Mouse (Mus musculus) testis, adult 2 months (tissue): ENCODE data around the gene Cygb. TPM values are rescaled to one million over a fixed set of nuclear protein-coding genes. Genes with fewer than 3 reads are reported as not detected.

Source experiments
- H3K27ac ChIP-seq: fragments of 200-500 bp; 2 replicates; pipeline ENCODE4 v1.5.1; 2012; ENCODE audit warnings: low read depth, low read length; ENCODE audit not compliant: control insufficient read depth, insufficient read depth
- H3K27me3 ChIP-seq: fragments of 200-500 bp; 2 replicates; pipeline ENCODE4 v1.6.1; 2012; ENCODE audit warnings: mild to moderate bottlenecking, low read length, moderate library complexity; ENCODE audit not compliant: control insufficient read depth, insufficient read depth
- H3K36me3 ChIP-seq: fragments of 200-500 bp; 2 replicates; pipeline ENCODE4 v1.6.1; 2012; ENCODE audit warnings: mild to moderate bottlenecking, low read length; ENCODE audit not compliant: control insufficient read depth, insufficient read depth
- H3K4me1 ChIP-seq: fragments of 200-500 bp; 2 replicates; pipeline ENCODE4 v1.6.1; 2012; ENCODE audit warnings: low read length; ENCODE audit not compliant: control insufficient read depth, insufficient read depth
- H3K4me3 ChIP-seq: fragments of 200-500 bp; 2 replicates; pipeline ENCODE4 v1.5.1; 2012; ENCODE audit warnings: low read depth, mild to moderate bottlenecking, low read length, moderate library complexity, mixed read lengths; ENCODE audit not compliant: control insufficient read depth
- CTCF ChIP-seq: fragments of 200-500 bp; IDR thresholded peaks from 2 replicates; pipeline ENCODE4 v1.5.1; 2012; ENCODE audit warnings: low read depth, mild to moderate bottlenecking, inconsistent platforms, low read length, moderate library complexity; ENCODE audit not compliant: control insufficient read depth, insufficient read depth, insufficient replicate concordance
- POLR2A ChIP-seq: fragments of 200-500 bp; IDR thresholded peaks from 2 replicates; pipeline ENCODE4 v1.6.1; 2012; ENCODE audit warnings: low read depth, mild to moderate bottlenecking, inconsistent platforms, low read length, moderate library complexity; ENCODE audit not compliant: control insufficient read depth
- polyA plus RNA-seq: library from polyadenylated mRNA; depleted of rRNA; stranded (reverse); fragments of >200 nt; gene quantifications from 2 replicates; pipeline ENCODE4 v1.2.3, GENCODE M21; 2012

Cygb gene
- polyA plus RNA-seq, 1 experiment: 3.7 TPM

DNA sequence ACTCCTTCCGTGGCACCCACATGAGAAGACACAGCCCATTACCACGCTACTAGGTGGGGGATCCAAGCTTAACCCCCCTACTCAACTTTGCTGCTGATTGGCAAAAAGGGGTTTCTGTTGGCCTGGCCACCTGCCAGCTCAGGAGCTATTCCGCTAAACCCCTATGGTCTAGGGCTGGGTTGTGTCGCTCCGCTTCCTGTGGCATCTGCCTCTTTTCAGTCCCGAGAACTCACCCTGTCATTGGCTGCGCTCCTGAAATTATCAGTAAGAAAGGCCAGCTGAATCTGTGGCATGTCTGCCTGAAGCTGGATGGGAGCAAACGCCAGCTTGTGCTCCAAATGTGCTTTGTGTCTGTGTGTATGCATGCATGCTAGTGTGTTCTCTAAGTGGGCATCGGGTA lies 6.1 kb upstream of the Cygb start:
- TF ChIP-seq CTCF (no peak), POLR2A (no peak)
- H3K36me3 ChIP-seq: no peaks in the 10 kb centered on the region
- no peak overlapping the region for H3K4me3 ChIP-seq
- no peaks in the 10 kb centered on the region for H3K27me3 ChIP-seq
- H3K4me1 ChIP-seq: peaks cover 31% of the 10 kb centered on the region
- peak overlapping the region; percentile 15; the same call in 1 of the 2 replicates for H3K27ac ChIP-seq

DNA sequence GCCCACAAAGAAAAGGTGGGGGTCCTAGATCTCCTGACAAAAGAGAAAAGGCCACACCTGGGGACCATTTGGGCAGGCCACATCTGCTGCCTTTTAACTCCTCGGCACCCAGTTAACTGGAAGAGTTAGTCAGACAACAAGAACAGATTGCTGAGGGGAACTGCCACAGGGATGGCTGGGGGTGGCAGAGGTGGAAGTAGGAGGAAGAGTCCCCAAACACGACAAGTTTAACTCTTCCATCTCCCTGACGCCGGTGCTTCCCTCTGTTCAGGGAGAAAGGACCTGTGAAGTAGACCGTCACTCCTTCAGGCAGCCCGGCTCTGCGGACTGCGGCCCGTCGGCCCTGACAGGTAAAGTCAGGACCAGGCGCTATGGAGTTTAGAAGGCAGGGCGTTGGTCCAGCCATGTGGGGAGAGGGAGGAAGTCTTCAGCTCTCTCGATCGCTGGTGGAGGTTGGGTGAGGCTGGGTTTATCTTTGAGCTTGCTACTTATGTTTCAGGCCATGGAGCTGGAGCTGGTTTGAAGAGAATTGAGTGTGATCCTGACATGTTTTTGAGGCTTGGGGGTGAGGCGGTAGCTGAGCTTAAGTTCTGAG lies 5.0 kb upstream of the Cygb start:
- H3K4me3 ChIP-seq: no peak overlapping the region
- no peaks in the 10 kb centered on the region for H3K36me3 ChIP-seq
- H3K27me3 ChIP-seq: no peaks in the 10 kb centered on the region
- no peak overlapping the region; the same call in 1 of the 2 replicates for H3K27ac ChIP-seq
- peaks cover 40% of the 10 kb centered on the region for H3K4me1 ChIP-seq
- no peak for TF ChIP-seq CTCF
- no peak for TF ChIP-seq POLR2A

DNA sequence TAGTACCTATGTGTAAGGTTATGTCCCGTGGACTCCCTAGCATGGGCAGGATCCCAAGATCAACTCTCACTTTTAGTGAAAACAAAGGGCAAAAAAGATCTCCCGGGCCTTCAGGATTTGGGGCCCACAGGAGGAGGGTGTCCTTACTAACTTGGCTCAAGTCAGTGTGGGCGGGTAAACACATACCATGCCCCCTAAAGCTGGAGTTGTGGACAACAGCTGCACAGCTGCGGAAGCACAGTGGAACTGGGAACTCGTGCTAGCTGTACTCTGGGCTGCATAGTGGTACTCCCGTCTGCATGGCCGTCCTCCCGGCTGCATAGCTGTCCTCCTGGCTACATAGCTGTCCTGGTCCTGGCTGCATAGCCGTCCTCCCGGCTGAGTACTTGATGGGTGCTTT lies 4.1 kb upstream of the Cygb start:
- Histone ChIP-seq H3K27ac (peak overlapping the region; percentile 59), H3K27me3 (no peaks in the 10 kb centered on the region), H3K36me3 (no peaks in the 10 kb centered on the region), H3K4me1 (peaks cover 43% of the 10 kb centered on the region), H3K4me3 (no peak overlapping the region; the same call in 1 of the 2 replicates)
- TF ChIP-seq POLR2A (no peak), CTCF (no peak)

DNA sequence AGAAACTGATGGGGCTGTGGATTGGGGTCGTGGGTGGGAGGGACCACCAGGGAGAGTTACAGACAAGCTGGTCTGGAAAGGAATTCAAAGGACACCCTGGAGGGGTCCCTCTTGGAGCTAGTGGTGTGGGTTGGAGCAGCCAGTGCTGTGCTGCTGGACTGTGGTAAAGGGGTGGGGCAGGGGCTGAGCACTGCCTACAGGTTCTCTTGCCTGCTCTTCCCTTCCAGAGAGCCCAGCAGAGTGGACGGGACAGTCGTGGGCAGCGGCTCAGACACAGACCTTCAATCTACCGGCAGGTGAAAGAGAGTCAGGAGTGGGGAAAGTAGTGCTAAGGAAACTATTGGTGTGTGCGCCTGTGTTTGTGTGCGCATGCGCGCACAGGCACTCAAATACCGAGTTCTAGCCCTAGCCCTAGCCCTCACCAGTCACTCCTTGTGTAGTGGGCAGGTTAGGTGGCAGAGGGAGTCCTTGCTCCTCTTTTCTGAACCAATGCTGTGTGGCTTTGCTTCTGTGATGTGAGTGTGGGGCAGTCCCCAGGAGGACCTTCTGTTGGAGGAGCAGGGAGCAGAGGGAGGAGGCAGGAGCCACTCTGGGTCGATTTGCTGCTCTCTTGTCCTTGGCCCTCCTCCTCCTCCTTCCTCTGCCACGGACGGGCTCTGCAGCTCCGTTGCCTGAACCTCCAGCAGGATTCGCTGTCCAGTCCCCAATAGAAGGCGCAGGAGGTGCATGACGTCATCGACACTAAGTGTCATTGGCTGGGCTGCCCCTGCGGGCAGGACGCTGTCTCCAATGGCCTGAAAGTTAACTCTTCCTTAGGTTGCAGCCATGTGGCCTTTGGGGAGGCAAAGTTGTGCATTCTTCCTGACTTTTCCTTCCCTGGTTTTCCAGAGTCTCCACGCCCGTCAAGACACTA lies 3.5 kb upstream of the Cygb start:
- TF ChIP-seq POLR2A: peak; percentile 77
- peak; percentile 8; the same call in 1 of the 2 replicates for TF ChIP-seq CTCF
- Histone ChIP-seq H3K36me3 (no peaks in the 10 kb centered on the region), H3K4me3 (peak overlapping the region; percentile 72), H3K4me1 (peaks cover 40% of the 10 kb centered on the region), H3K27ac (peak overlapping the region; percentile 91), H3K27me3 (no peaks in the 10 kb centered on the region)

DNA sequence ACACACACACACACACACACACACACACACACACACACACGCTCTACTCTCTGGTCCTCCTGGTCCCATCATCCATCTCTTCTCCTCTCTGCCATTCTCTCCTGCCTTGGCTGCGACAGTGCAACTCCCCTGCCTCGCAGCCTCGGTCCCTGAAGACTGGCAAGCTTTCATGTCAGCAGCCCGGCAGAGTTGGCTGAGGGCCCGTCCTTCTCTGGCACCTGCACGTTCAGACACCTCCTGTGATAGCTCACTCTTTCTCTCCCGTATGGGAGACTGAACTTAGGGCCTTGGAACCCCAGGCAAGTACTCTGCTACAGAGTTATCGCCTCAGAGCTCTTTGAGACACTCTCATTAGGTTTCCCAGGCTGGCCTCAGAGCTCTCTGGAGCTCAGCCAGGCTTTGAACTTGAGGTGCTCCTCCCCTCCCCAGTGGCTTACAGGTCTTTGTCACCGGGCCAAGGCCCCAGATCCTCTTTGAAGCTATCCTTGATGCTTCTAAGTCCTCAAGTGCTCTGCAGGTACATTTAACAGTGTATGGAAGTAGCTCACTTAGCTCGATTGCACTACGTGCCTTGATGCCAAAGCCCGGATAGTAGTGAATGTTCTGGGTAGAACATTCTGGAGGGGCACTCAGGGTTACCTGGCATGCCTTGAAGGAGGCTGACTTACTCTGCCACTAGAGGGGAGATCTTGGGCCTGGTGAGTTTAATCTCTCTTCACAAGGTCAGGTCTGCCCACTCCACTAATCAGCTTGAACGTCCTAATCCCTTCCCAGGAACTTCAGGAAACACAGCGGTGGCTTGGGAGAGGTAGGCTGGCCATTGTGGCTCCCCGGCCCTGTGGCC lies 2.5 kb upstream of the Cygb start:
- peak overlapping the region; percentile 91 for H3K27ac ChIP-seq
- H3K36me3 ChIP-seq: no peaks in the 10 kb centered on the region
- H3K4me1 ChIP-seq: peaks cover 37% of the 10 kb centered on the region
- no peak overlapping the region for H3K4me3 ChIP-seq
- TF ChIP-seq CTCF (no peak), POLR2A (0 out of 2 replicates have a peak, but pooled peaks have one; percentile 27)
- H3K27me3 ChIP-seq: no peaks in the 10 kb centered on the region

DNA sequence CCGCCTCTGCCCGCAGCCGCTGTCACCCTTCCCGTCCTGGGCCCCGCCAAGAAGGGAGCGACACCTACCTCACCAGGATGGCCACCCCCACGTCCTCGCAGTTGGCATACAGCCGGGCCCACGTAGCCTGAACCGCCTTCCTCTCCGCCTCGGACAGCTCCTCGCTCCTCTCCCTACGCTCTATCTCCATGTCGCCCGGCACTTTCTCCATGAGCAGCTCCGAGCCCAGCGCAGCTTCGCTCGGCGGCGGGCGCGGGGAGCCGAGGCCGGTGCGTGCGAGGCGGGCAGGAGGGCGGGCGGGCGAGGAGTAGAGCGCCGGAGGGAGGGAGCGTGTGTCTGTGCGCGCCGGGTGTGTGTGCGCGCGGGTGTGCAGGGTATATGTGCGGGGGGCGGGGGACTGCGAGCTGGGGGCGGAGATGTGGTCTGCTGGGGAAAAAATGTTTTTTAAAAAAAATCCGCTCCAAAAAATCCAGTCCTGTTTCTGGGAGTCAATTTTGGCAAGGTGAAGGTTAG lies 348 bp downstream of the Cygb start:
- TF ChIP-seq POLR2A (no peak), CTCF (no peak)
- H3K27me3 ChIP-seq: no peaks in the 10 kb centered on the region
- peak overlapping the region; percentile 53 for H3K4me3 ChIP-seq
- H3K36me3 ChIP-seq: no peaks in the 10 kb centered on the region
- H3K4me1 ChIP-seq: peaks cover 32% of the 10 kb centered on the region
- H3K27ac ChIP-seq: no peak overlapping the region
